Mouse (Mus musculus): ENCODE measurements around the gene Nr1h3. TPM values are rescaled to one million over a fixed set of nuclear protein-coding genes. Genes with fewer than 3 reads are reported as not detected.

Nr1h3 gene
- total RNA-seq, 4 experiments from 2014 or later: 3.3 to 4.3 (median 3.4) TPM

- DNase-seq (ENCODE audit: low spot score in 2 of 2): no peak
Observed at GRCm38 (mm10) chr2:91186208-91186607, 16.4 kb downstream of the Nr1h3 start.

GRCm38 (mm10) chr2:91183711-91184405, 18.8 kb downstream of the Nr1h3 start, which contains the start of gene Madd:
Gene Madd (minus strand): TSS chr2:91183837.
- DNase-seq (ENCODE audit: low spot score in 2 of 2): no peak

GRCm38 (mm10) chr2:91183148-91183513, 19.5 kb downstream of the Nr1h3 start:
- peak; percentile 87 to 98 for DNase-seq (ENCODE audit: low spot score in 2 of 2)

- peak; percentile 75 to 88 for DNase-seq (ENCODE audit: low spot score in 2 of 2)
Observed at GRCm38 (mm10) chr2:91182405-91183147, 20.1 kb downstream of the Nr1h3 start.

GRCm38 (mm10) chr2:91182016-91182404, 20.6 kb downstream of the Nr1h3 start:
- peak in 1 of 2 experiments; percentile 46 for DNase-seq (ENCODE audit: low spot score in 2 of 2)

GRCm38 (mm10) chr2:91180706-91181105, 21.9 kb downstream of the Nr1h3 start:
- DNase-seq (ENCODE audit: low spot score in 2 of 2): no peak

GRCm38 (mm10) chr2:91179825-91180224, 22.8 kb downstream of the Nr1h3 start:
- no peak for DNase-seq (ENCODE audit: low spot score in 2 of 2)

- DNase-seq (ENCODE audit: low spot score in 2 of 2): no peak
Observed at GRCm38 (mm10) chr2:91176234-91176633, 26.4 kb downstream of the Nr1h3 start.

- DNase-seq (ENCODE audit: low spot score in 2 of 2): no peak
Observed at GRCm38 (mm10) chr2:91175490-91175889, 27.1 kb downstream of the Nr1h3 start.

- DNase-seq (ENCODE audit: low spot score in 2 of 2): no peak
Observed at GRCm38 (mm10) chr2:91169587-91170322, 32.9 kb downstream of the Nr1h3 start.

GRCm38 (mm10) chr2:91167629-91168028, 35.0 kb downstream of the Nr1h3 start:
- DNase-seq (ENCODE audit: low spot score in 2 of 2): no peak

GRCm38 (mm10) chr2:91164991-91165390, 37.6 kb downstream of the Nr1h3 start:
- DNase-seq (ENCODE audit: low spot score in 2 of 2): no peak

GRCm38 (mm10) chr2:91163532-91163931, 39.1 kb downstream of the Nr1h3 start:
- no peak for DNase-seq (ENCODE audit: low spot score in 2 of 2)

GRCm38 (mm10) chr2:91162952-91163351, 39.7 kb downstream of the Nr1h3 start:
- no peak for DNase-seq (ENCODE audit: low spot score in 2 of 2)

- DNase-seq (ENCODE audit: low spot score in 2 of 2): no peak
Observed at GRCm38 (mm10) chr2:91160591-91160990, 42.0 kb downstream of the Nr1h3 start.

- no peak for DNase-seq (ENCODE audit: low spot score in 2 of 2)
Observed at GRCm38 (mm10) chr2:91157002-91157752, 45.5 kb downstream of the Nr1h3 start.

GRCm38 (mm10) chr2:91154091-91154490, 48.5 kb downstream of the Nr1h3 start:
- no peak for DNase-seq (ENCODE audit: low spot score in 2 of 2)

- DNase-seq (ENCODE audit: low spot score in 2 of 2): no peak
Observed at GRCm38 (mm10) chr2:91152885-91153377, 49.7 kb downstream of the Nr1h3 start.

GRCm38 (mm10) chr2:91151331-91151730, 51.3 kb downstream of the Nr1h3 start:
- no peak for DNase-seq (ENCODE audit: low spot score in 2 of 2)

GRCm38 (mm10) chr2:91148101-91148500, 54.5 kb downstream of the Nr1h3 start:
- DNase-seq (ENCODE audit: low spot score in 2 of 2): no peak

GRCm38 (mm10) chr2:91143401-91143800, 59.2 kb downstream of the Nr1h3 start:
- DNase-seq (ENCODE audit: low spot score in 2 of 2): no peak

All from left cerebral cortex, adult 8-10 months (tissue).